Mouse (Mus musculus): Measurements from ENCODE around the gene Use1. TPM values are rescaled to one million over a fixed set of nuclear protein-coding genes. Genes with fewer than 3 reads are reported as not detected.
A peak's percentile ranks its signal among the peaks of the same experiment; 100 is the strongest.

Use1 gene
- total and polyA plus RNA-seq, 3 experiments = 69.6 to 130 (median 98.7) TPM

DNA sequence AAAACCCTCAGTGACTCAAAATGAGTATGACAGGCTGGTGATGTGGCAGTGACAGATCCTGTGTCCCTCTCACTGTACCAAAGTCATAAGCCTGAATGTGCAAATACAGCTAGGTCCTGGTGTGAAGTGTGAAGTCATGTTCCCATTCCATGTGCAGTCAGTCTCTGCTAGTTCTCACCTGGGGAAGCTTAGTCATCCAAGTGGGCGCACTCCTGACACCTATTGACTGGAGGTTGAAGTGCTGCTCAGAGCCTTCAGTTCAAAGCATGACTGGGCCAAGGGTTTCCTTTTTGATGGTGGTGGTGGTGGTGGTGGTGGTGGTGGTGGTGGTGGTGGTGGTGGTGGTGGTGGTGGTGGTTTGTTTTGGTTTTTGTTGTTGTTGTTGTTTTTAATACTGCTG, 41.8 kb upstream of the Use1 start:
- Histone ChIP-seq H3K9ac (ENCODE audit: insufficient read depth, low read depth) (no peak overlapping the region), H3K4me3 (replicated peaks in 1 of 3; ENCODE audit: low read depth in 2 of 3, low read length in 2 of 3, poor library complexity in 1 of 3) (no peak overlapping the region), H3K27ac (ENCODE audit: insufficient read depth, low read depth) (no peak overlapping the region), H3K4me2 (ENCODE audit: insufficient read depth, low read depth, poor library complexity, severe bottlenecking) (no peak overlapping the region), H3K9me3 (replicated peaks; ENCODE audit: low read length) (no peaks in the 10 kb centered on the region), H3K4me1 (ENCODE audit: control insufficient read depth in 1 of 2, insufficient read depth in 2 of 2) (peaks cover 0 to 28% of the 10 kb centered on the region in 2 experiments; a peak in 3 of 4 replicates), H3K36me3 (replicated peaks in 1 of 2; ENCODE audit: control insufficient read depth in 1 of 2, insufficient read depth in 1 of 2, low read length in 1 of 2) (peaks cover 63 to 89% of the 10 kb centered on the region in 2 experiments), H3K79me2 (replicated peaks; ENCODE audit: control insufficient read depth, extremely low read depth, insufficient read depth, poor library complexity, severe bottlenecking) (no peaks in the 10 kb centered on the region), H3K27me3 (replicated peaks) (no peaks in the 10 kb centered on the region)
- TF ChIP-seq ELF1 (IDR thresholded peaks at IDR 0.05; ENCODE audit: low read depth, low read length) (no peak), E2F4 (IDR thresholded peaks at IDR 0.05; ENCODE audit: insufficient replicate concordance, low read depth, low read length) (no peak), POLR2A (IDR thresholded peaks at IDR 0.05; ENCODE audit: low read depth, low read length) (no peak), ZNF384 (IDR thresholded peaks at IDR 0.05; ENCODE audit: low read depth, low read length) (no peak), GABPA (IDR thresholded peaks at IDR 0.05; ENCODE audit: insufficient replicate concordance, low read depth, low read length) (no peak), MAFK (IDR thresholded peaks at IDR 0.05; ENCODE audit: insufficient replicate concordance, low read length) (peak; percentile 31; the same call in 1 of the 2 replicates), JUN (IDR thresholded peaks at IDR 0.05; ENCODE audit: insufficient read depth, low read depth, low read length) (no peak), TBP (conservative IDR thresholded peaks at IDR 0.05; ENCODE audit: low read depth, low read length) (no peak), USF1 (IDR thresholded peaks at IDR 0.05; ENCODE audit: low read depth, low read length) (no peak), CTCF (conservative IDR thresholded peaks at IDR 0.05 in 1 of 2, IDR thresholded peaks at IDR 0.05 in 1 of 2; ENCODE audit: low read depth in 2 of 2, low read length in 2 of 2) (peak; percentile 15 to 75; a peak in 2 of 4 replicates), ZKSCAN1 (IDR thresholded peaks at IDR 0.05; ENCODE audit: borderline replicate concordance, low read depth, low read length) (no peak), MAZ (IDR thresholded peaks at IDR 0.05; ENCODE audit: low read depth, low read length) (no peak), MEF2A (IDR thresholded peaks at IDR 0.05; ENCODE audit: borderline replicate concordance, low read depth, low read length) (no peak), SIN3A (IDR thresholded peaks at IDR 0.05; ENCODE audit: low read length) (no peak), PAX5 (IDR thresholded peaks at IDR 0.05; ENCODE audit: low read length) (no peak), TCF12 (IDR thresholded peaks at IDR 0.05; ENCODE audit: low read depth, low read length) (no peak), NELFE (IDR thresholded peaks at IDR 0.05; ENCODE audit: low read depth, low read length) (no peak), MXI1 (IDR thresholded peaks at IDR 0.05; ENCODE audit: low read depth, low read length) (no peak), ETS1 (conservative IDR thresholded peaks at IDR 0.05; ENCODE audit: low read depth, low read length) (no peak), RCOR1 (conservative IDR thresholded peaks at IDR 0.05; ENCODE audit: low read depth, low read length) (no peak), RAD21 (IDR thresholded peaks at IDR 0.05; ENCODE audit: low read depth, low read length) (peak; percentile 71), UBTF (IDR thresholded peaks at IDR 0.05; ENCODE audit: low read depth, low read length) (no peak), NRF1 (IDR thresholded peaks at IDR 0.05; ENCODE audit: low read depth, low read length) (no peak), CHD2 (IDR thresholded peaks at IDR 0.05; ENCODE audit: low read length) (no peak), EP300 (IDR thresholded peaks at IDR 0.05; ENCODE audit: low read length) (no peak), USF2 (conservative IDR thresholded peaks at IDR 0.05; ENCODE audit: low read depth, low read length) (no peak), KAT2A (IDR thresholded peaks at IDR 0.05; ENCODE audit: insufficient replicate concordance, low read length) (no peak), SMC3 (IDR thresholded peaks at IDR 0.05; ENCODE audit: low read depth, low read length) (peak; percentile 64), ZC3H11A (IDR thresholded peaks at IDR 0.05; ENCODE audit: low read depth, low read length) (no peak), HCFC1 (IDR thresholded peaks at IDR 0.05; ENCODE audit: low read depth, low read length) (no peak), MAX (IDR thresholded peaks at IDR 0.05; ENCODE audit: low read length) (no peak), IRF4 (IDR thresholded peaks at IDR 0.05; ENCODE audit: low read depth, low read length) (no peak), ZMIZ1 (IDR thresholded peaks at IDR 0.05; ENCODE audit: low read depth, low read length) (no peak), POLR2AphosphoS2 (IDR thresholded peaks at IDR 0.05; ENCODE audit: low read depth, low read length) (no peak), CHD1 (IDR thresholded peaks at IDR 0.05; ENCODE audit: low read depth, low read length) (no peak)
- in situ Hi-C loops (cut with MboI; ENCODE audit: low pct_ligation_motif_present, low pct_unique_long_range_greater_than_20kb, low sequenced_read_pairs) = loop anchor here (5.0 kb wide), 1 partner anchor 53 kb away; the partner anchor contains the start of genes Haus8 and Myo9b
- DNase-seq (ENCODE audit: extremely low read depth) = peak; percentile 61
- dilution Hi-C loops (cut with MboI; ENCODE audit: extremely low pct_ligation_motif_present, extremely low pct_unique_long_range_greater_than_20kb, low sequenced_read_pairs) = no loop called here

Measured in CH12.LX (cell line).